Mouse (Mus musculus) kidney, embryonic 16.5 days (tissue): ENCODE results near the gene Eif3c. TPM values are rescaled to one million over a fixed set of nuclear protein-coding genes. Genes with fewer than 3 reads are reported as not detected.

Experiments
- ATAC-seq: fragments of 200-750 bp; cut with Nextera tagmentation; 2 replicates; pipeline ENCODE4 v1.8.0; 2017; ENCODE audit warnings: moderate TSS enrichment; ENCODE audit not compliant: low FRiP score, low TSS enrichment
- H3K27ac ChIP-seq: fragments of 300-500 bp; sonication (generic); 2 replicates; pipeline ENCODE4 v1.5.1; 2014; ENCODE audit warnings: low read length
- H3K27me3 ChIP-seq: fragments of 300-500 bp; sonication (generic); 2 replicates; pipeline ENCODE4 v1.6.1; 2014; ENCODE audit warnings: low read length, control low read depth, mixed read lengths; ENCODE audit not compliant: insufficient read depth
- H3K36me3 ChIP-seq: fragments of 300-500 bp; sonication (generic); 2 replicates; pipeline ENCODE4 v1.6.1; 2014; ENCODE audit warnings: low read length, control low read depth, mixed read lengths; ENCODE audit not compliant: insufficient read depth
- H3K4me1 ChIP-seq: fragments of 300-500 bp; sonication (generic); 2 replicates; pipeline ENCODE4 v1.6.1; 2014; ENCODE audit warnings: low read length, control low read depth, mixed read lengths; ENCODE audit not compliant: insufficient read depth
- H3K4me2 ChIP-seq: fragments of 300-500 bp; sonication (generic); replicated peaks from 2 replicates; pipeline ENCODE4 v1.6.1; 2014; ENCODE audit warnings: low read depth, low read length
- H3K4me3 ChIP-seq: fragments of 300-500 bp; sonication (generic); 2 replicates; pipeline ENCODE4 v1.5.1; 2014; ENCODE audit warnings: mild to moderate bottlenecking, low read length
- H3K9ac ChIP-seq: fragments of 300-500 bp; sonication (generic); replicated peaks from 2 replicates; pipeline ENCODE4 v1.6.1; 2014; ENCODE audit warnings: low read length
- H3K9me3 ChIP-seq: fragments of 300-500 bp; sonication (generic); 2 replicates; pipeline ENCODE4 v1.6.1; 2016; ENCODE audit warnings: low read length, control low read depth
- WGBS: fragments of 180-500 bp; shearing (Covaris S2); extraction: QIAGEN DNeasy Blood & Tissue Kit; methylation state at CpG from one replicate; pipeline ENCODE4 v1.1.7; 2014; 5-methylcytosine and 5-hydroxymethylcytosine counted together
- polyA plus RNA-seq: library from polyadenylated mRNA; unstranded; fragments of >200 nt; fragmentation: Nextera tagmentation; extraction: Ambion mirVana; gene quantifications from 2 replicates; pipeline ENCODE4 v1.2.1, GENCODE M21; 2015

The Eif3c gene
- polyA plus RNA-seq, 1 experiment from 2014 or later: 200 TPM

DNA sequence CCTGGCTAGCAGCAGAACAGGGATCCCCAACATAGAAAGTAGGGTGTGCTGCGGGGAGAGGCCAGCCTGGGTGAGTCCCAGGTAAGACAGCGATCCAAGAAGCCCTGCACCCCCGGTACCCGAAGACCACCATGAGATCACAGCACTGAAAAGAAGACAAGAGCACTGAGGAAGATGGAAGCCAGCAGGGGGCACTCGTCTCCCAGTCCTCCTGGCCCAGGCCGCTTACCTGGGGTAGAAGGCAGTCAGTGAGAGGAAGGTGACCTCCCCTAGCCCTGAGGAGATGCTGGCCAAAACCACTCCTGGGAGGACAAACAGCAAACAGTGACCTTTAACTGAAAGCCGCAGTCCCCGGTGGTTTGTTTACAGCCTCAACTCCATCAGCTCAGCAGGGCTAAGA lies 13.0 kb upstream of the Eif3c start:
- Histone ChIP-seq H3K9me3 (no peaks in the 10 kb centered on the region), H3K36me3 (peaks cover 5% of the 10 kb centered on the region), H3K4me2 (no peak overlapping the region), H3K27ac (no peak overlapping the region), H3K27me3 (no peaks in the 10 kb centered on the region), H3K4me3 (no peak overlapping the region), H3K9ac (no peak overlapping the region), H3K4me1 (peaks cover 2% of the 10 kb centered on the region; the same call in 1 of the 2 replicates)
- whole genome bisulfite sequencing: 51% methylated on average over 8 of the region's 8 CpGs
- no peak for ATAC-seq

DNA sequence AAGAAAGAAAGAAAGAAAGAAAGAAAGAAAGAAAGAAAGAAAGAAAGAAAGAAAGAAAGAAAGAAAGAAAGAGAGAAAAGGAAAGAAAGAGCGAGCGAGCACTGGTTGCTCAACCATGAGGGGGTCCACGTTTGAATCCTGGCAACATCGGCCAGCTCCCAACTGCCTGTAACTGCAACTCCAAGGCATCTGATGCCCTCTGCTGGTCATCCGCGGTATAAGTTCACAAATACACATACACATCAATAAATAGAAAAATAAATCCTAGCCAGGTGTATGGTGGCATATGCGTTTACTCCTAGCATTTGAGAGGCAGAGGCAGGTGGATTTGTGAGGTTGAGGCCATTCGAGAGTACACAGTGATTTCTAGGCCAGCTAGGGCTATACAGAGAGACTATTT lies 10.7 kb upstream of the Eif3c start:
- 55% methylated on average over 8 of the region's 8 CpGs for WGBS
- no peak for ATAC-seq
- no peak overlapping the region for H3K27ac ChIP-seq
- no peaks in the 10 kb centered on the region for H3K27me3 ChIP-seq
- no peaks in the 10 kb centered on the region for H3K4me1 ChIP-seq
- H3K36me3 ChIP-seq: peaks cover 5% of the 10 kb centered on the region
- H3K9me3 ChIP-seq: no peaks in the 10 kb centered on the region
- no peak overlapping the region for H3K4me3 ChIP-seq
- H3K9ac ChIP-seq: no peak overlapping the region
- H3K4me2 ChIP-seq: no peak overlapping the region

DNA sequence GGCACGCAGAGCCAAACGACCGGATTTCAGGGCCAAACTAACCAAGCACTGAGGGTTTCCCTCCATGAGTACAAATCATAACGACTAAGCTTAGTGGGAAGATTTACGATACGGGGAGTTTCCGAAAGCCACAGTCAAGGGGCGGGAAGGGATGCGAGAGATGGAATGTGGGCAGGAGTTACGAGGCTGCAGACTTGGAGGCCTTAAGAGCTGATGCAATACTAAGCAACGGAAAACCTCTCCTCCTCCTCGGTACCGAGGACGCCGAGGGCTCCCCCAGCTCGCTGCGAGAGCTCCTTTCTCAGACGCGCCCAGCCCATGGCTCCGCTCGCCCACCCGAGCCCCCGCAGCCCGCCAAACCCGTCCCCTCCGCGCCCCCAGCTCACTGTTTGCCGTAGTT lies 518 bp downstream of the Eif3c start:
- Histone ChIP-seq H3K4me2 (peak overlapping the region; percentile 69), H3K4me1 (peaks cover 8% of the 10 kb centered on the region), H3K9ac (peak overlapping the region; percentile 91), H3K9me3 (no peaks in the 10 kb centered on the region), H3K27me3 (no peaks in the 10 kb centered on the region), H3K36me3 (peaks cover 39% of the 10 kb centered on the region), H3K4me3 (peak overlapping the region; percentile 92), H3K27ac (peak overlapping the region; percentile 94)
- WGBS: 1% methylated on average over 22 of the region's 28 CpGs
- ATAC-seq: peak; percentile 62

DNA sequence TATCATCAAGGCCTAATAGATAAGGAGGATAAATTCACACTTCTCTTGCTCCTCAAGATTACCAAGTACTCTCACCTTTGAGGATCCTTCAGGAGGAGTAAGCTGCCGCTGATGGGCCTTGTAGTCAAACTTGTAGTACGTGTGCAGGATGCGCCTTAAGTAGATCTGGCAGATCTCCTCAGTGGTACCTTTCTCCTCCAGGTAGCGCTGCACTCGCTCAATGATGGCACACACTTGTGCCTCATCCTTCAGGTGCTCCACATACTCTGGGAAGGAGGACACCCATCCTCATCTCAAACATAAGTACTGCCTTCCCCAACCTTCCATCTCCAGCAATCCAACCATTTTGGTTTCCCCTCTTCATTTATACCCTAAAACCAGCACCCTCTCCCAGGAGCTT lies 9.6 kb downstream of the Eif3c start:
- 90% methylated on average over 5 of the region's 5 CpGs for WGBS
- ATAC-seq: no peak
- Histone ChIP-seq H3K27ac (no peak overlapping the region), H3K9me3 (no peaks in the 10 kb centered on the region), H3K4me2 (no peak overlapping the region), H3K4me1 (no peaks in the 10 kb centered on the region), H3K4me3 (no peak overlapping the region), H3K36me3 (peaks cover 87% of the 10 kb centered on the region), H3K27me3 (no peaks in the 10 kb centered on the region), H3K9ac (no peak overlapping the region)

DNA sequence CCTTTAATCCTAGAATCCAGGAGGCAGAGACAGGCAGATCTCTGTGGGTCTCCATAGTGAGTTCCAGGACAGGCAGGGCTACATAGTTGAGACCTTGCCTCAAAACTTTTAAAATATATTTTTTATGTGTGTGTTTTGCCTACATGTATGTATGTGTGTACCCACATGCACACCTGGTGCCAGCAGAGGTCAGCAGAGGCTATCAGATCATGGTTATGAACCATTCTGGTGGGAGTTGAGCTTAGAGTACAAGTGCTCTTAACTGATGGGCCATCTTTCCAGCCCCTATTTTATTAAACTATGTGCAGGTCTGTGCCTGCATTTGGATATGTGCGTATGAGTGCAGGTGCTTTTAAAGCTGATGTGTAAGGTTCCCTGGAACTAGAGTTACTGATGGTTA lies 11.4 kb downstream of the Eif3c start:
- 96% methylated on average over 1 of the region's 1 CpGs for WGBS
- H3K27me3 ChIP-seq: no peaks in the 10 kb centered on the region
- H3K4me2 ChIP-seq: no peak overlapping the region
- no peaks in the 10 kb centered on the region for H3K9me3 ChIP-seq
- ATAC-seq: no peak
- peaks cover 90% of the 10 kb centered on the region for H3K36me3 ChIP-seq
- no peak overlapping the region for H3K9ac ChIP-seq
- H3K4me3 ChIP-seq: no peak overlapping the region
- no peaks in the 10 kb centered on the region for H3K4me1 ChIP-seq
- H3K27ac ChIP-seq: no peak overlapping the region

DNA sequence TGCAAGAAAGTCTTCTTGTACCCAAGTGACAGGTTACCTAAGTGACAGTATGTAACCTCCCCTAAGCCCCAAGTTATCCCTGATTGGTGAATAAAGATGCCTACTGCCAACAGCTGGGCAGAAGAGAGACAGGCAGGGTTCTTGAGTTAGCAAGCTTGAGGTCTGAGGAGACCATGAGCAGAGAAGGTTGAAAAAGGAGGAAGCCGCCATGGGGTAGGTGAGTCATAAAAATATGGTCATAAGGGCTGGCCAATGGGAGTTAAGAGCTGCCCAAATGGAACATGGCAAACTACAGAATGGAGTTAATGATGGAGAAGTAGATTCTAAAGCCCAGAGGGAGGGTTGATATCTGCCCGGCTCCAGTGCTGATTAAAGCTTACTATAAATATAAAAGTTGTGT lies 20.6 kb downstream of the Eif3c start:
- ATAC-seq: no peak
- Histone ChIP-seq H3K27ac (no peak overlapping the region), H3K9ac (no peak overlapping the region), H3K9me3 (no peaks in the 10 kb centered on the region), H3K4me3 (no peak overlapping the region), H3K27me3 (no peaks in the 10 kb centered on the region), H3K36me3 (peaks cover 40% of the 10 kb centered on the region), H3K4me2 (no peak overlapping the region), H3K4me1 (no peaks in the 10 kb centered on the region)
- WGBS: 84% methylated on average over 2 of the region's 2 CpGs

DNA sequence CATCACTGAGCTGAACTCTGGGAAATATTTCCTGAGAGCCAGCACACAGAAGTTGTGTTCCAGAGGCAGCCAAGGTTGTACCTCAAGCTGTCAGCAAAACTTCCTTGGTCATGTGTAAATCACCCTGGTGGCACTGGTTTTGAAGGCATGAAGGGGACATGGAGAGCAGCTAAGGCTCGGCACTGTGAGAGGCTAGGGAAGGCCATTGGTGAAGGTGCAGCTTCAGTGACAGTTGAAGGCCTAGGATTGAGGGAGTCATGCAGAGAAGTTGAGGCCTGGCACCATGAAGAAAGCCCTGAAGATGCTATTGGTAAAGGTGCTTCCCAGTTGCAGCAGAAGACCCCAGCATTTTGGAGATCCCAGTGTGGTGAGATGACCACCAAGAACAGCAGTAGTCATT lies 24.6 kb downstream of the Eif3c start:
- Histone ChIP-seq H3K36me3 (peaks cover 16% of the 10 kb centered on the region), H3K4me1 (no peaks in the 10 kb centered on the region), H3K27ac (no peak overlapping the region), H3K9me3 (no peaks in the 10 kb centered on the region), H3K9ac (no peak overlapping the region), H3K4me2 (no peak overlapping the region), H3K4me3 (no peak overlapping the region), H3K27me3 (peaks cover 5% of the 10 kb centered on the region)
- 80% methylated on average over 1 of the region's 1 CpGs for WGBS
- ATAC-seq: no peak

DNA sequence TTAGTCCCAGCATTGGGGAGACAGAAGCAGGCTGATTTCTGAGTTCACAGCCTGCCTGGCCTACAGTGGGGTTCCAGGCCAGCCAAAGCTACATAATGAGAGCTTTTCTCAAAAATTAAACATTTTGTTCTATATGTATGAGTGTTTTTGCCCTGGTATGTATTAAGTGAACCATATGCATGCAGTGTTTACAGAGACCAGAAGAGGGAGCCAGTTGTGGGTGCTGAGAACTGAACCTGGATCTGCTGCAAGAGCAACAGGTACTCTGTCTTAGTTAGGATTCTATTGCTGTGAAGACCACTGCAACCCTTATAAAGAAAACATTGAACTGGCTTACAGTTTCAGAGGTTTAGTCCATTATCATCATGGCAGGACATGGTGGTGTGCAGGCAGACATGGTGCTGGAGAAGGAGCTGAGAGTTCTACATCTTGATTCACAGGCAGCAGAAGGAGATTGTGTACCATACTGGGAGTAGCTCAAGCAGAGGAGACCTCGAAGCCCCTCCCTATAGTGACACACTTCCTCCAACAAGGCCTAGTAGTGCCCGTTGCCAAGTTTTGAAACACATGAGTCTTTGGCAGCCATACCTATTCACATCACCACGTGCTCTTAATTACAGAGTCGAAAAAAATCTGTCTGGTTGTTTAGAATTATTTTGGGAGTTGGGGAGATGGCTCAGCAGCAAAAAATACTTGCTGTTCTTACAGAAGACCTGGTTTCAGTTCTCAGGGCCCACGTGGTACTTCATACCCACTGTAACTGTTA lies 28.2 kb downstream of the Eif3c start:
- Histone ChIP-seq H3K36me3 (no peaks in the 10 kb centered on the region), H3K4me2 (no peak overlapping the region), H3K9me3 (no peaks in the 10 kb centered on the region), H3K4me3 (no peak overlapping the region), H3K4me1 (0 out of 2 replicates have a peak, but pooled peaks cover 4% of the 10 kb centered on the region), H3K27me3 (peaks cover 11% of the 10 kb centered on the region), H3K27ac (no peak overlapping the region), H3K9ac (no peak overlapping the region)
- ATAC-seq: no peak
- WGBS: 75% methylated on average over 5 of the region's 5 CpGs

DNA sequence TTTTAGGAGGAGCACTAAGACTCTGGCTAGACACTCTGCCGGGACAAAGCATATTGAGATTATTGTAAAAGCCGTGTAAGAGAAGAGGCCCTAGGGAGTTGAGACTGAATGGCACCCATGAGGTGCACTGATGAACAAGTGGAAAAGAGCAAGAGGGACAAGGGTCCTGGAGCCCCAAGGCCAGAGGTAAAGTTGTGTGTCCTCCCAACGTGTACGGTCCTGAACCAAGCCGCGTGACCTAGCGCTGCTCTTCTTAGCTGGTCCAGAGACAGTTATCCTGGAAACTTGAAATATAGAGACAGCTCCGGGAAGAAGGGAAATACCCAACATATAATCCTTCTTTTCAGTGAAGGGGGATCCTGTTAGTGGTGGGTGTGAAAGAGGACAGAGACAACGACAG lies 29.7 kb downstream of the Eif3c start:
- Histone ChIP-seq H3K9me3 (no peaks in the 10 kb centered on the region), H3K4me3 (peak overlapping the region; percentile 55), H3K9ac (peak overlapping the region; percentile 66; the same call in 1 of the 2 replicates), H3K36me3 (no peaks in the 10 kb centered on the region), H3K27me3 (peaks cover 11% of the 10 kb centered on the region), H3K4me2 (peak overlapping the region; percentile 86), H3K4me1 (0 out of 2 replicates have a peak, but pooled peaks cover 4% of the 10 kb centered on the region), H3K27ac (no peak overlapping the region)
- 55% methylated on average over 9 of the region's 9 CpGs for WGBS
- ATAC-seq: no peak

DNA sequence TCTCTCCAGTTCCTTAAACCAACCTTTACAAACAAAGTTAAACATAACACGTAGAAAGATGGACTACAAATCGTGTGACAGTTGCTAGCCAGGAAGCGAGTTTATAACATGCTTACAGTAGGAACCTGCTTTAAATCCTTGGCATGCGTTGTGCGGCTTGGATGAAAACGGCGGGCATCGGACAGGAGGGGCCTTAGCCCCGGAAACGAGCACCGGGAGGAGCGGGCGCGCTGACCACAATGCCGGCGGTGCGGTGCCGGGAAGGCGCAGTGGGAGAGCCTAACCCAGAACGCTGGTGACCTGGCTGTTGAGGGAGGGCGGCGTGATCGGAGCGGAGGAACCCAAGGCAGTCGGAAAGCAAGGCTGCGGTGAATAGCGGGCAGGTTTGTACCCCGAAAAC lies 30.4 kb downstream of the Eif3c start:
- Histone ChIP-seq H3K27ac (no peak overlapping the region), H3K4me2 (peak overlapping the region; percentile 86), H3K9ac (peak overlapping the region; percentile 66), H3K36me3 (no peaks in the 10 kb centered on the region), H3K4me1 (0 out of 2 replicates have a peak, but pooled peaks cover 4% of the 10 kb centered on the region), H3K9me3 (no peaks in the 10 kb centered on the region), H3K27me3 (peaks cover 11% of the 10 kb centered on the region), H3K4me3 (peak overlapping the region; percentile 55)
- no peak for ATAC-seq
- under 1% methylated on average over 28 of the region's 28 CpGs for WGBS
